Mouse (Mus musculus) heart, adult 2 months (tissue): ENCODE data around the gene Gins2.

ENCODE experiments used
- CTCF ChIP-seq: fragments of 200-600 bp; IDR thresholded peaks from 2 replicates; pipeline ENCODE4 v1.8.1; 2022; ENCODE audit warnings: antibody characterized with exemption, mild to moderate bottlenecking, moderate library complexity
- EP300 ChIP-seq: fragments of 200-500 bp; IDR thresholded peaks from 2 replicates; pipeline ENCODE4 v1.6.1; 2011; ENCODE audit warnings: low read depth, low read length, control low read depth; ENCODE audit not compliant: insufficient read depth

GRCm38 (mm10) chr8:120550430-120550829 is 38.7 kb downstream of the Gins2 start:
- TF ChIP-seq CTCF (no peak), EP300 (no peak)
